Mouse (Mus musculus): Measurements from ENCODE around the gene Acoxl. TPM values are rescaled to one million over a fixed set of nuclear protein-coding genes. Genes with fewer than 3 reads are reported as not detected.

Gene Acoxl
- polyA plus RNA-seq, 1 experiment from 2014 or later, result 1.6 TPM

DNA sequence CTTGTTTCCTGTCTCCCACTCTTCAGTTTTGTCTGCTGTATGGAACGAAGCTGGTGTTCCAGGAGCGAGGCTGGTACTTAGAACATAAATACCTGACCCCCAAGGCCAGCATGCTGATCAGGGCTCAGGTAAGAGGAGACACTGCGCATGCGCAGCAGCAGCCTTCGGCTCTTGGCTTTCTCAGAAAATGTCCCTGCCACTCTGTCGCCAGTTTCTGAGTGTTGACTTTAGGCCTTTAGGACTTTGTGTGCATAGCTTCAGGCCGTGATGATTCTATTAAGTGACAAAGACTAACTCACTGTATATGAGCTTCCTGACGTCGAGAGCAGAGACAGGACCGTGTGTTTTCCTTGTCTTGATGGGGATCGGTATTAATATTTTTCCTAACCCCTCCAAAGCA lies 267.0 kb downstream of the Acoxl start:
- Histone ChIP-seq H3K27me3 (ENCODE audit: control insufficient read depth, insufficient read depth, low read length) (no peaks in the 10 kb centered on the region), H3K9me3 (ENCODE audit: control insufficient read depth, low read length) (0 out of 2 replicates have a peak, but pooled peaks cover 3% of the 10 kb centered on the region), H3K9ac (ENCODE audit: low read depth, low read length) (no peak overlapping the region), H3K36me3 (ENCODE audit: control insufficient read depth, insufficient read depth, low read length) (no peaks in the 10 kb centered on the region), H3K4me3 (ENCODE audit: low read length) (no peak overlapping the region), H3K27ac (ENCODE audit: low read depth, low read length) (no peak overlapping the region), H3K4me2 (replicated peaks; ENCODE audit: low read depth, low read length) (no peak overlapping the region), H3K4me1 (ENCODE audit: control insufficient read depth, insufficient read depth, low read length) (no peaks in the 10 kb centered on the region)
- 74% methylated on average over 11 of the region's 11 CpGs for WGBS
- no peak for ATAC-seq (ENCODE audit: low FRiP score, low TSS enrichment)

DNA sequence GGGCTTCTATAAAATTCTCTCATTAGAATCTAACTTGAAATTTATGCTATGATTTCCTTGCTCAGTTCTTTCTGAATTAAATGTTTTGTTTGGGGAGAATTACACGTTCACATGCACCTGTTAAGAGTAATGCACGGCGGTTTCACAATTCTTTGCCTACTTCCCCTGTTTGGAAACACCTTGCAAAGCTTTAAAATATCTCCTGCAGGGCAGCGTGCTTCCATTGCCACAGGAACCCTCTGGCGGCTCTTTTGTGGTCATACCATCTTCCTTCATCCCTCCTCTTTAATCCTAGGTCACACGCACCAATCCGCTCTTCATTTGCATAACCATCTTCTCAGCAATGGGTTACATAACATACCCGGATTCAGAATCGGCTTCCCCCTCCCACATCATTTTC lies 272.9 kb downstream of the Acoxl start:
- H3K9me3 ChIP-seq (ENCODE audit: control insufficient read depth, low read length), result 0 out of 2 replicates have a peak, but pooled peaks cover 3% of the 10 kb centered on the region
- H3K9ac ChIP-seq (ENCODE audit: low read depth, low read length), result no peak overlapping the region
- no peaks in the 10 kb centered on the region for H3K36me3 ChIP-seq (ENCODE audit: control insufficient read depth, insufficient read depth, low read length)
- no peaks in the 10 kb centered on the region for H3K27me3 ChIP-seq (ENCODE audit: control insufficient read depth, insufficient read depth, low read length)
- H3K4me3 ChIP-seq (ENCODE audit: low read length), result no peak overlapping the region
- H3K4me1 ChIP-seq (ENCODE audit: control insufficient read depth, insufficient read depth, low read length), result no peaks in the 10 kb centered on the region
- 80% methylated on average over 9 of the region's 9 CpGs for WGBS
- no peak overlapping the region for H3K27ac ChIP-seq (ENCODE audit: low read depth, low read length)
- no peak for ATAC-seq (ENCODE audit: low FRiP score, low TSS enrichment)
- no peak overlapping the region for H3K4me2 ChIP-seq (replicated peaks; ENCODE audit: low read depth, low read length)

DNA sequence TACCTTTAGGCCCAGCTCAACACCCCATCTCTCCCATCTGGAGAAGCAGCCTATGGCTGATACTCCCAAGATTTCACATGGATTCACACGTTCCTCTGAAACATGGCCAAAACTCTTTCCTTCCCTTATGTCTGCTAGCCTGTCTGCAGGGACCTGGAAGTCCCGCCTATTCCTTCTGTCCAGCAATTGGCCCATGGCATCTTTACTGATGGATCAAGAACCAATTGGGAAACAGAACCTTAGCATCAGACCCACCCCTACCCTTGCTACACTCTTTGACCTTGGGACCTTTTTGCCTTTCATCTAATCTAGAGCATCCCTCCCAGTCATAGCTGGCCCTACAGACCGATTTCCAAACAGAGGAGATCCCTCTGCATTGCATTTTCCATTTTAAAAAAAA lies 275.9 kb downstream of the Acoxl start:
- Histone ChIP-seq H3K27me3 (ENCODE audit: control insufficient read depth, insufficient read depth, low read length) (no peaks in the 10 kb centered on the region), H3K27ac (ENCODE audit: low read depth, low read length) (no peak overlapping the region), H3K9me3 (ENCODE audit: control insufficient read depth, low read length) (0 out of 2 replicates have a peak, but pooled peaks cover 3% of the 10 kb centered on the region), H3K36me3 (ENCODE audit: control insufficient read depth, insufficient read depth, low read length) (no peaks in the 10 kb centered on the region), H3K4me3 (ENCODE audit: low read length) (no peak overlapping the region), H3K9ac (ENCODE audit: low read depth, low read length) (no peak overlapping the region), H3K4me1 (ENCODE audit: control insufficient read depth, insufficient read depth, low read length) (no peaks in the 10 kb centered on the region), H3K4me2 (replicated peaks; ENCODE audit: low read depth, low read length) (no peak overlapping the region)
- no peak for ATAC-seq (ENCODE audit: low FRiP score, low TSS enrichment)
- WGBS, result 81% methylated on average over 3 of the region's 3 CpGs

DNA sequence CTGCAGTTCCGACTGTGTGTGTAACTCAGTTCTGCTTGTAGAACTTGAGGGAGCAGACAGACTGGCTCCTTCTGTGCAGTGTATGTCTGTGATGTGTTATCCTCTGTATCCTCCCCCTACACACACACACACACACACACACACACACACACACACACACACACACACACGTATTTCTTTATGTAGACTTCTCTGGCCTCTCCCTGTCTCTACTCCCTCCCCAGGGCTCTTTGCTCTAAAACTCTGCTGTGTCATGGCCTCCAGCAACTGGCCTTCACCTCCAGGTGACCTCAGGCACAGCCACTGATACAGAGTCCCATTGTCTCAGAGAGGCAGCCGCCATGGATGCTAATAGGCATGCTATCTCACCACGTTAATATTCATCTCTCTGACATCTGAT lies 276.9 kb downstream of the Acoxl start:
- Histone ChIP-seq H3K27me3 (ENCODE audit: control insufficient read depth, insufficient read depth, low read length) (no peaks in the 10 kb centered on the region), H3K36me3 (ENCODE audit: control insufficient read depth, insufficient read depth, low read length) (no peaks in the 10 kb centered on the region), H3K27ac (ENCODE audit: low read depth, low read length) (no peak overlapping the region), H3K4me1 (ENCODE audit: control insufficient read depth, insufficient read depth, low read length) (no peaks in the 10 kb centered on the region), H3K9me3 (ENCODE audit: control insufficient read depth, low read length) (no peaks in the 10 kb centered on the region), H3K4me3 (ENCODE audit: low read length) (no peak overlapping the region), H3K9ac (ENCODE audit: low read depth, low read length) (no peak overlapping the region), H3K4me2 (replicated peaks; ENCODE audit: low read depth, low read length) (no peak overlapping the region)
- WGBS, result 54% methylated on average over 4 of the region's 4 CpGs
- no peak for ATAC-seq (ENCODE audit: low FRiP score, low TSS enrichment)

DNA sequence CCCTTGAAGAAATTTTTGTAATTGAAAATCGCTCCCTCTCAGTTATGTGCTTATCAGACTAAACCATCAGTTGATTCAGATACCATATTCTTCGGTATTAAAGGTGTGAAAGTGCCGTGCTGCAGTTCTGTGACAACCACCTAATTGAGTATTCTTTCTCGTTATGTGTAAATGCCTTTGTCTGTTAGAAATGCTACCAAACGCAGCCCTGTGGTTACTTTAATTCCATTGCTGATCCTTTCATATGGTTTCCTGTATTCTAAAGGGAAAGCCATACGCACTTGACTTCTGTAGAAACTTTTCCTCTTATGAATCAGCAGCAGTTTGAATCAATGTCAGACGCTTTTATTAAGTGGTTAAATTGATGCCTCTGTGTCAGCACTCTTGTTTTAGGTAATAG lies 278.9 kb downstream of the Acoxl start:
- Histone ChIP-seq H3K27me3 (ENCODE audit: control insufficient read depth, insufficient read depth, low read length) (no peaks in the 10 kb centered on the region), H3K36me3 (ENCODE audit: control insufficient read depth, insufficient read depth, low read length) (no peaks in the 10 kb centered on the region), H3K4me2 (replicated peaks; ENCODE audit: low read depth, low read length) (no peak overlapping the region), H3K27ac (ENCODE audit: low read depth, low read length) (no peak overlapping the region), H3K9ac (ENCODE audit: low read depth, low read length) (no peak overlapping the region), H3K4me3 (ENCODE audit: low read length) (no peak overlapping the region), H3K4me1 (ENCODE audit: control insufficient read depth, insufficient read depth, low read length) (peaks cover 2% of the 10 kb centered on the region; the same call in 1 of the 2 replicates), H3K9me3 (ENCODE audit: control insufficient read depth, low read length) (no peaks in the 10 kb centered on the region)
- WGBS, result 73% methylated on average over 7 of the region's 7 CpGs
- ATAC-seq (ENCODE audit: low FRiP score, low TSS enrichment), result no peak

DNA sequence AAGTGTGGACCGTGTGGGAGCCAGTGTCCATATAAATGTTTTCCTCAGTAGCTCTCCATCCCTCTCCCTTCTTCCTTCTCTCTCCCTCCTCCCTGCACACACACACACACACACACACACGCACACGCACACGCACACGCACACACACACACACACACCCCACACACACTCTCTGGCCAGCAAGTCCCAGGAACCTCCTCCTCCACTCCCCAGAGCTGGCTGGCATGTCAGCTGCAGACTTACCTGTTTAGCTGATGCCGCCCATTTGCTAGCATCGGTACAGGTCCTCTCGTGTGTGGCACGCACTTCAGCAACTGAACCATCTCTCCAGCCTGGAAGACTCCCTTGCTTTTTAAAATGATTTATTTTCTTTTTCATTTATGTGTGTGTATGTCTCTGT lies 280.3 kb downstream of the Acoxl start:
- Histone ChIP-seq H3K27me3 (ENCODE audit: control insufficient read depth, insufficient read depth, low read length) (peaks cover 3% of the 10 kb centered on the region; the same call in 1 of the 2 replicates), H3K9me3 (ENCODE audit: control insufficient read depth, low read length) (no peaks in the 10 kb centered on the region), H3K36me3 (ENCODE audit: control insufficient read depth, insufficient read depth, low read length) (no peaks in the 10 kb centered on the region), H3K27ac (ENCODE audit: low read depth, low read length) (no peak overlapping the region), H3K4me3 (ENCODE audit: low read length) (no peak overlapping the region), H3K4me2 (replicated peaks; ENCODE audit: low read depth, low read length) (no peak overlapping the region), H3K4me1 (ENCODE audit: control insufficient read depth, insufficient read depth, low read length) (peaks cover 15% of the 10 kb centered on the region), H3K9ac (ENCODE audit: low read depth, low read length) (no peak overlapping the region)
- ATAC-seq (ENCODE audit: low FRiP score, low TSS enrichment), result no peak
- 94% methylated on average over 9 of the region's 9 CpGs for WGBS

DNA sequence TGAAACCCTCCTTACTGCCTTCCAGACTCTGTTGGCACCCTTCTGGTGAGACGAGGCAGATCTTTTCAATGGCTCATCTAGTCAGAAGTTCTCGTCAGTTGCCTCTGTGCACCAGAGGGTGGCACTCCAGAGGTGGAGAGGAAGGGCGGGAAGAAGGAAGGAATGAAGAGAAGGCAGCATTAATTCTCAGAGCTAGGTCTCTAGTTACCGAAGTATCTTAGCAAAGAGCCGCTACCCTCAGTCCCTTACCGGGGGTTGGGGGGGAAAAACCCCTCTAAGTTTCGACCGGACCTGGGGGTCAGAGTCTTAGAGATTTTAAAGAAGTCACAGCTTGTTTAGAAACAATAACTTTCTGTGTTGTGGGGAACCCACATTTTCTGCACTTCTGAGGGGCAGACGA lies 283.8 kb downstream of the Acoxl start:
- H3K27me3 ChIP-seq (ENCODE audit: control insufficient read depth, insufficient read depth, low read length), result peaks cover 6% of the 10 kb centered on the region; the same call in 1 of the 2 replicates
- no peak overlapping the region for H3K27ac ChIP-seq (ENCODE audit: low read depth, low read length)
- under 1% methylated on average over 9 of the region's 9 CpGs for WGBS
- no peak for ATAC-seq (ENCODE audit: low FRiP score, low TSS enrichment)
- no peaks in the 10 kb centered on the region for H3K9me3 ChIP-seq (ENCODE audit: control insufficient read depth, low read length)
- H3K9ac ChIP-seq (ENCODE audit: low read depth, low read length), result no peak overlapping the region
- H3K36me3 ChIP-seq (ENCODE audit: control insufficient read depth, insufficient read depth, low read length), result no peaks in the 10 kb centered on the region
- peak overlapping the region; percentile 96 for H3K4me2 ChIP-seq (replicated peaks; ENCODE audit: low read depth, low read length)
- H3K4me1 ChIP-seq (ENCODE audit: control insufficient read depth, insufficient read depth, low read length), result peaks cover 26% of the 10 kb centered on the region
- H3K4me3 ChIP-seq (ENCODE audit: low read length), result peak overlapping the region; percentile 16

DNA sequence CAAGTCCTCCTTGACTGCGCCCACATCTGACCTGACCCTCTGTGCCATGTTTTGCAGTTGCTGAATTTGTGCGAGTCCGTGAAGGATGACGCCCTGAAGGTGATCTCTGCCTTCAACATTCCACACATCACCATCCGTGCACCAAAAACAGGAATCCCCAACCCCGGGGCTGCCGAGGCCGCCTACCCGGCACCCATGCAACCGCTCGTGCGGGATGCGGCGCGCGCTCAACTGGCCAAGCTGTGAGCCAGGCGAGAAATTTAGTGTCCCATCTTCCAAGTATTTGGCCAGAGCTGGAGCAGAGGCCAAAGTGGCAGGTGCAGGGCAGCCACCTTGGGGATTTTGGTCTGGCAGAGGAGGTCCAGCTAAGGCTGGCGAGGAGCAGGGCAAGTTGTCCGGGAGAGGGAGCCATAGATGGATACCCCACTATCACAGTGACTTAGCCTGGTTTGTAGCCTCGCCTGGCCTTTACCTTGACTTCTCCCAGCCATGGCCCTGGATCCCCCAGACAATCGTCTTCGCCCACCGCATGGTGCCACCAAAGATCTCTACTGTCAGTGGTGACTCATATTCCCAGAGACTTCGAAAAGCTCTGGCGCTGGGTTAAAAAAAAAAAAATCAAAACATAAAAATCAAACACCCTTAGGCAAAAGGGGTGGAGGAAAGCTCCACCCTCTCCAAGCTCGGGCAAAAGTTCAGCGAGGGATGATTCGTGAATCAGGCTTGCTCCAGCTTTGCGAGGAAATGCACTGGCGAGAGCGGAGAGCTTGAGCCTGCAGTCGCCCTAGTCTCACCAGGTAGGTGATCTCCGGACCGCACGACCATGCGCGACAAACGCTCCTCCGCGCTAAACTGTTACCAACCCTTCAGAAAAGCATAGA lies 284.5 kb downstream of the Acoxl start:
- peaks cover 26% of the 10 kb centered on the region for H3K4me1 ChIP-seq (ENCODE audit: control insufficient read depth, insufficient read depth, low read length)
- peak overlapping the region; percentile 9; the same call in 1 of the 2 replicates for H3K9ac ChIP-seq (ENCODE audit: low read depth, low read length)
- H3K27me3 ChIP-seq (ENCODE audit: control insufficient read depth, insufficient read depth, low read length), result peaks cover 6% of the 10 kb centered on the region; the same call in 1 of the 2 replicates
- H3K4me2 ChIP-seq (replicated peaks; ENCODE audit: low read depth, low read length), result peak overlapping the region; percentile 96
- H3K36me3 ChIP-seq (ENCODE audit: control insufficient read depth, insufficient read depth, low read length), result no peaks in the 10 kb centered on the region
- H3K9me3 ChIP-seq (ENCODE audit: control insufficient read depth, low read length), result no peaks in the 10 kb centered on the region
- no peak overlapping the region for H3K27ac ChIP-seq (ENCODE audit: low read depth, low read length)
- H3K4me3 ChIP-seq (ENCODE audit: low read length), result peak overlapping the region; percentile 83
- ATAC-seq (ENCODE audit: low FRiP score, low TSS enrichment), result no peak
- WGBS, result 2% methylated on average over 40 of the region's 40 CpGs

Data from kidney, embryonic 14.5 days (tissue).